Mouse (Mus musculus): Measurements from ENCODE around the gene Ccdc50. TPM values are rescaled to one million over a fixed set of nuclear protein-coding genes. Genes with fewer than 3 reads are reported as not detected.

Ccdc50 gene
- 21.3 and 24.2 TPM in 2 replicates for polyA plus RNA-seq (2015; fragmentation: Nextera tagmentation; extraction: Ambion mirVana)

DNA sequence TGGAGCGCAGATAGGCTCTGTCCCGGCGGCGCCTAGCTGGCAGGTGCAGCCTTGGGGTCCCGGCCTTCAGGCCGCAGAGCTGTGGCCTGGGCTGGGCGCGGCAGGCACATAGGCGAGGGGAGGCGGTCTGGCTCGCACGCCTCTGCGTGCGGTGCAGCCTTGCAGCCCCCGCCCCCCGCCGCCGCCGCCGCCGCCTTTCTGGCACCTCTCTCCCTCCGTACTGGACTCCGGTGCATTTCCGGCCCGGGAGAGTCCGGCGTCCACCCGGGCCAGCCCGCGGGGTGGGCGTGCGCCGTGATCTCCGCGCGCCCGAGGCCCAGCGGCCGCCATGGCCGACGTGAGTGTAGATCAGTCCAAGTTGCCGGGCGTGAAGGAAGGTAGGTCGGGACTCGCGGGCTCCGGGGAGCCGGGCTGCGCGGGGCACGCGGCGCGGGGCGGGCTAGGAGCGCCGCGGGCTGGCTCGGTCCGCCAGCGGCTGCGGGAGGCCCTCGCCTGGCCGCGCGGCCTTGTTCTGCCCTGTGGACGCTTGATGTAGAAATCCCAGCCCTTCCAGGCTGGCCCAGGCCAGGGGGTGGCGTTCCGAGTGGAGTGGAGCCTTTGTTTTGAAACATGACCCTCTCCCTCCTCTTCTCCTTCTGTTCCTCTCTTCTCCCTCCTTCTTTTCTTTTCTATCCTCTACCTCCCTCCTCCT is at the start of gene Ccdc50:
Gene Ccdc50 (plus strand): TSS at position 109 of the 691 bp plus-strand sequence.
- Histone ChIP-seq H3K9ac (ENCODE audit: low read length) (peak within 1 kb of the TSS; percentile 99), H3K36me3 (ENCODE audit: control insufficient read depth, insufficient read depth, low read length) (no peaks in the 10 kb centered on the region), H3K4me1 (replicated peaks; ENCODE audit: control insufficient read depth, insufficient read depth) (peaks cover 2% of the 10 kb centered on the region; the same call in 1 of the 2 replicates), H3K27ac (replicated peaks) (peak within 1 kb of the TSS; percentile 98), H3K27me3 (ENCODE audit: control insufficient read depth, insufficient read depth, low read length) (no peaks in the 10 kb centered on the region), H3K9me3 (ENCODE audit: control insufficient read depth, low read length) (no peaks in the 10 kb centered on the region), H3K4me2 (replicated peaks; ENCODE audit: low read depth) (peak within 1 kb of the TSS; percentile 56), H3K4me3 (ENCODE audit: low read depth, low read length) (peak within 1 kb of the TSS; percentile 82)
- TF ChIP-seq EP300 (optimal IDR thresholded peaks at IDR 0.05) (no peak), CTCF (IDR thresholded peaks at IDR 0.05; ENCODE audit: low read depth) (0 out of 2 replicates have a peak, but pooled peaks have one; percentile 13)
- peak; percentile 98 for ATAC-seq (ENCODE audit: low FRiP score, low TSS enrichment)
- DNase-seq (ENCODE audit: low spot score), result peak; percentile 92
- WGBS, result under 1% methylated on average over 59 of the region's 69 CpGs

- DNase-seq (ENCODE audit: low spot score) (no peak), ATAC-seq (ENCODE audit: low FRiP score, low TSS enrichment) (no peak)
- Histone ChIP-seq H3K4me3 (ENCODE audit: low read depth, low read length) (no peak overlapping the region), H3K36me3 (ENCODE audit: control insufficient read depth, insufficient read depth, low read length) (no peaks in the 10 kb centered on the region), H3K4me2 (replicated peaks; ENCODE audit: low read depth) (no peak overlapping the region), H3K9me3 (ENCODE audit: control insufficient read depth, low read length) (no peaks in the 10 kb centered on the region), H3K4me1 (replicated peaks; ENCODE audit: control insufficient read depth, insufficient read depth) (no peaks in the 10 kb centered on the region), H3K9ac (ENCODE audit: low read length) (no peak overlapping the region), H3K27ac (replicated peaks) (no peak overlapping the region), H3K27me3 (ENCODE audit: control insufficient read depth, insufficient read depth, low read length) (no peaks in the 10 kb centered on the region)
- TF ChIP-seq CTCF (IDR thresholded peaks at IDR 0.05; ENCODE audit: low read depth), result no peak
- no peak for TF ChIP-seq EP300 (optimal IDR thresholded peaks at IDR 0.05)
- WGBS, result 57% methylated on average over 3 of the region's 3 CpGs
Measured at GRCm38 (mm10) chr16:27347521-27347920, 41.1 kb upstream of the Ccdc50 start.

- Histone ChIP-seq H3K9ac (ENCODE audit: low read length) (no peak overlapping the region), H3K4me1 (replicated peaks; ENCODE audit: control insufficient read depth, insufficient read depth) (no peaks in the 10 kb centered on the region), H3K9me3 (ENCODE audit: control insufficient read depth, low read length) (no peaks in the 10 kb centered on the region), H3K4me2 (replicated peaks; ENCODE audit: low read depth) (no peak overlapping the region), H3K27ac (replicated peaks) (no peak overlapping the region), H3K27me3 (ENCODE audit: control insufficient read depth, insufficient read depth, low read length) (no peaks in the 10 kb centered on the region), H3K36me3 (ENCODE audit: control insufficient read depth, insufficient read depth, low read length) (no peaks in the 10 kb centered on the region), H3K4me3 (ENCODE audit: low read depth, low read length) (no peak overlapping the region)
- TF ChIP-seq CTCF (IDR thresholded peaks at IDR 0.05; ENCODE audit: low read depth) (no peak), EP300 (optimal IDR thresholded peaks at IDR 0.05) (no peak)
- WGBS, result 63% methylated on average over 1 of the region's 1 CpGs
- DNase-seq (ENCODE audit: low spot score), result no peak
- no peak for ATAC-seq (ENCODE audit: low FRiP score, low TSS enrichment)
Measured at GRCm38 (mm10) chr16:27348359-27348758, 40.3 kb upstream of the Ccdc50 start.

DNA sequence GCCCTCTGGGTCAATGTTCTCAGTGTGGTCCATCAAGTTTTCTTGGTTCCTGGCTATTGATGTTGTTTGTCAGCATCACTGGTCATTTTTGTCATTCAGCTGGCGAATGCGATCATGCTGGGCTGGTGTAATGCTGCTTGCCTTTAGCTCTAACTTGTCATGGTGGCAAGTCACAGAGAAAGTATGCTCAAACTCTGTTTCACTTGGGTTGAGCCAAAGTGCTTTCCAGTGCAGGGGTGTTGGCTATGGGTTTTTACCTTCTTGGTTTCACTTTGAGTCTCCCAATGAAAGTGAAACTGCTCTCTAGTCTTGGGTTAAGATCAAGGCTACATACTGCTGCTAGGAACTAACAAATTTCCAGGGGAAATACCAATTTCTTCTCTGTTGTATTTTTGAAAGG is 39.4 kb upstream of the Ccdc50 start:
- H3K4me2 ChIP-seq (replicated peaks; ENCODE audit: low read depth), result no peak overlapping the region
- no peak overlapping the region for H3K27ac ChIP-seq (replicated peaks)
- no peak overlapping the region for H3K9ac ChIP-seq (ENCODE audit: low read length)
- DNase-seq (ENCODE audit: low spot score) (no peak), ATAC-seq (ENCODE audit: low FRiP score, low TSS enrichment) (no peak)
- H3K36me3 ChIP-seq (ENCODE audit: control insufficient read depth, insufficient read depth, low read length), result no peaks in the 10 kb centered on the region
- no peak for TF ChIP-seq EP300 (optimal IDR thresholded peaks at IDR 0.05)
- TF ChIP-seq CTCF (IDR thresholded peaks at IDR 0.05; ENCODE audit: low read depth), result no peak
- no peak overlapping the region for H3K4me3 ChIP-seq (ENCODE audit: low read depth, low read length)
- no peaks in the 10 kb centered on the region for H3K27me3 ChIP-seq (ENCODE audit: control insufficient read depth, insufficient read depth, low read length)
- H3K9me3 ChIP-seq (ENCODE audit: control insufficient read depth, low read length), result no peaks in the 10 kb centered on the region
- no peaks in the 10 kb centered on the region for H3K4me1 ChIP-seq (replicated peaks; ENCODE audit: control insufficient read depth, insufficient read depth)
- WGBS, result 91% methylated on average over 2 of the region's 2 CpGs

DNA sequence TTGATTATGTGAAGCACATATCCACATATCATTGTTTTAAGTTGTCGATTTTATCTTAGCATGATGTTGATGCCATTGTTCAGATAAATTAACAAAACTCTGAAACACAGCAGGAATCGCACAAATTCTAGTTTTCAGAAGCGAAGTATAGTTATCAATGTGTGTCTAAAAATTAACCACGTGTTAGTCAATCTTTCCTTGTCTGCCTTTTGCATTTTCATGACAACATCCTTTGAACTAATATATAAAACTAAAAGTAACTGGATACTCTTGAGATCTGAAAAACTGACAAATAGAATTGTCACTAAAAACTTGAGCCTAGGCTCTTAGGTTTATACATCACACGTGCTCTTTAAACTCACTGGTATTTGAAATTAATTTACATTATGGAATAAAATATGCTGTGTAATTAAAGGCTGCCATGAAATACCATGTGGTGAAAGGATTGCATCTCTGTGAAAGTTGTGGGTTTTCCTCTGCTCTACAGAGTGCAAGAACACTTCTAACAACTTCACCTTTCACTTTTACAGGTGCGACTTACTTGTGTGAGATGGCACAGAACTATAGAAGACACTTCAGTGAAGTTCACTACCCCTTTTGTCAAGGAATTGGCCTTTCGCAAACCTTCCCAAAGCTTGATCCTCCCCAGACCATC is 38.7 kb upstream of the Ccdc50 start:
- no peak overlapping the region for H3K4me3 ChIP-seq (ENCODE audit: low read depth, low read length)
- DNase-seq (ENCODE audit: low spot score) (no peak), ATAC-seq (ENCODE audit: low FRiP score, low TSS enrichment) (no peak)
- TF ChIP-seq EP300 (optimal IDR thresholded peaks at IDR 0.05) (no peak), CTCF (IDR thresholded peaks at IDR 0.05; ENCODE audit: low read depth) (no peak)
- WGBS, result 86% methylated on average over 7 of the region's 7 CpGs
- H3K9ac ChIP-seq (ENCODE audit: low read length), result no peak overlapping the region
- no peaks in the 10 kb centered on the region for H3K27me3 ChIP-seq (ENCODE audit: control insufficient read depth, insufficient read depth, low read length)
- H3K4me2 ChIP-seq (replicated peaks; ENCODE audit: low read depth), result no peak overlapping the region
- H3K9me3 ChIP-seq (ENCODE audit: control insufficient read depth, low read length), result no peaks in the 10 kb centered on the region
- H3K4me1 ChIP-seq (replicated peaks; ENCODE audit: control insufficient read depth, insufficient read depth), result no peaks in the 10 kb centered on the region
- no peak overlapping the region for H3K27ac ChIP-seq (replicated peaks)
- H3K36me3 ChIP-seq (ENCODE audit: control insufficient read depth, insufficient read depth, low read length), result no peaks in the 10 kb centered on the region

- no peaks in the 10 kb centered on the region for H3K27me3 ChIP-seq (ENCODE audit: control insufficient read depth, insufficient read depth, low read length)
- no peak for DNase-seq (ENCODE audit: low spot score)
- H3K4me2 ChIP-seq (replicated peaks; ENCODE audit: low read depth), result no peak overlapping the region
- no peak for ATAC-seq (ENCODE audit: low FRiP score, low TSS enrichment)
- H3K9ac ChIP-seq (ENCODE audit: low read length), result no peak overlapping the region
- 76% methylated on average over 2 of the region's 2 CpGs for WGBS
- H3K9me3 ChIP-seq (ENCODE audit: control insufficient read depth, low read length), result no peaks in the 10 kb centered on the region
- TF ChIP-seq EP300 (optimal IDR thresholded peaks at IDR 0.05), result no peak
- no peak for TF ChIP-seq CTCF (IDR thresholded peaks at IDR 0.05; ENCODE audit: low read depth)
- H3K27ac ChIP-seq (replicated peaks), result no peak overlapping the region
- no peaks in the 10 kb centered on the region for H3K36me3 ChIP-seq (ENCODE audit: control insufficient read depth, insufficient read depth, low read length)
- H3K4me3 ChIP-seq (ENCODE audit: low read depth, low read length), result no peak overlapping the region
- H3K4me1 ChIP-seq (replicated peaks; ENCODE audit: control insufficient read depth, insufficient read depth), result no peaks in the 10 kb centered on the region
Measured at GRCm38 (mm10) chr16:27354464-27354863, 34.2 kb upstream of the Ccdc50 start.
